Mouse (Mus musculus): Measurements from ENCODE around the gene Coch.

Gene Coch

DNA sequence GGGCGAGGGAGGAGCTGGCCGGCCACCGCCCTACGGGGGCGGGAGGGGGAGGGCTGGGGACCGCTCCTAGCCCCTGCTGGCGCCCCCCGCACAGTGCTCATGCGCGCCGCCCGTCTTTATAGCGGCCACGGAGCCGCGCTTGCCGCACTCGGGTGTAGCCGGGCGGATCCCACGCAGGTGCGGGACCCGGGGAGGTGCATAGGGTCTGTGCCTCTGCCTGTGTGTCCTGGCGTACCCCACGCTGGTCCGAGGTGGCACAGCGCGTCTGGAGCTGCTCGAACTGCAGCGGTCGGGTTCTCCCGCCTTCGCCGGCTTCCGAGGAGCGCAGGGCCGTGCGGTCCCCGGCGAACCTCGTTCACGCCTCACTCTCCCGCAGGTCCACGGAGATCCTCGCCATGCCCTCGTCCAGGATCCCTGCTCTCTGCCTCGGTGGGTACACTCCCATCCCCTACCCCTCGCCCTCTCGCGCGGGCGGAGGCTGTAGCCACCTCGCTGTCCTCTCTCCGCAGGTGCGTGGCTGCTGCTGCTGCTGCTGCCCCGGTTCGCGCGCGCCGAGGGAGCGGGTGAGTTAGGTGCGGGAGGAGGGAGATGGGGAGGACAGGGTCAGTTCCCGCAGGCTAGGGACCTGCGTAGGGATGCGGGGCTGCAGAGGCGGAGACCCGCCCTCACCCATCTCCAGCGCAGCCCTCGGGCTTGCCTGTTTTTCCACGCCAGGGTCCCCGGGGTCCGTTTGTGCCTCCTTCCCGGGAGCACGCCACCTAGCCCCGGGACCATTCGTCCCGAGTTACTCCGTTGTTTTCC lies at the start of gene Coch:
Gene Coch, plus strand, starts transcription at position 113 of the 801 bp plus-strand sequence.
- peak; percentile 85 for DNase-seq

DNA sequence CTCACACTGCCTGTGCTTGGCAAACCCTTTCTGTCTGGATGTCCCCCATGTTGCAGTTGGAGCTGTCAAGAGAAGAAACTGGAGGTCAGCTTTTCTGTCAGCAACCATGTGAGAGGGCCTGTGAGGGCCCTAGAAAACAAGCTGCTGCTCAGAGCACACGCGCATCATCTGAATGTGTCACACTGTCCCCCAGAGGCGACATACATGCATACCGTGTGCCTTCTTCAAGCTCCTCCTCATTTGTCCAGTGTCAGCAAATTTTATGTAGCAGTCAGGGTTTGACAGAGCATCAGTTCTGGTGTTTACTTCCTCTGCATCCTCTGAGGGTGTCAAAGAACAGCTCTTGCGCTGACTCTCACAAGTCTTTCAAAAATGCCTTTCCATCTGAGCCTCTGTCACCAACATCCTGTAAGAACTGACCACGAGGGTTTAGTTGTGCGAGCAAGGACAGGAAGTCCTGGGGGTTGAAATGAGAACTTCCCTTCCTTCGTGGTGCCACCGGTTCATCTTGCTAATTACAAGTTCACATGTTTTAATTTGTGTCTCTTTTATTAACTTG lies 49.7 kb upstream of the Coch start:
- DNase-seq = peak; percentile 37

DNA sequence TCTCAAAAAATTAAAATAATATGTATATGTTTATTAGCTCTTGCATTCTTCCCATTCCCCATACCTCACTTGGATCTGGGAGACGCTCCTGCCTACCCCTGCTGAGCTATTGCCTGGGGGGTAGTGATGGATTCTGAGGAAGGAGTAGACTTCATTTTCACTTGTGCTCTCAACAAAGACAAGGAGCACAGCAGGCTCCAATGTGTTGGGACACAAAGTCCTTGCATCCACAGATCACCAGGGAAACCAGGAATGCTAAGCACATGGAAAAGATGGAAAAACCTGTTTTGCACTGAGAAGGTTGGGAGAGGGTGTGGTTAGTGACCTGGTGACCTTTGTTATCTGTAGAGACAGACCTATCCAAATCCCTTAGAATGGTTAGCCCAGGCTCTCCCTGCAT lies 38.1 kb upstream of the Coch start:
- DNase-seq = peak; percentile 41

- no peak for DNase-seq
Measured at GRCm38 (mm10) chr12:51561416-51561815, 31.7 kb upstream of the Coch start.

DNA sequence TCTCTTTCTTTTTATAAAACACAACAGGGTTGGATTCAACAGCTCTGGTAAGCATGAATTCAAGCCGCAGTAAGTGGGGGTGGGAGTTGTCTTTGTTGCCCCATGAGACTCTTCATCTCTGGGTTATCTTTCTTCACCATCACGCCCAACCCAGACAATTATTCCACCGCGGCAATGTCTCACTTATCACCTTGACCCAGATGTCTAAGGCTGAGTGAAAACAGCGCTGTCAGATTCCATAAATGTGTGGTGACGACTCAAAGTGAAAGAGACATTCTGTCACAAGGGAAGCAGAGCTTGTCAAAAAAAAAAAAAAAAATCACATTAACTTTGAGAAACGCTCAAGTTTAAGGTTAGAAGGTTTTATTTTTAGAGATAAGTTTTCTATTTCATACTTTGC lies 25.9 kb upstream of the Coch start:
- no peak for DNase-seq

GRCm38 (mm10) chr12:51569472-51569871 lies 23.7 kb upstream of the Coch start:
- DNase-seq = no peak

DNA sequence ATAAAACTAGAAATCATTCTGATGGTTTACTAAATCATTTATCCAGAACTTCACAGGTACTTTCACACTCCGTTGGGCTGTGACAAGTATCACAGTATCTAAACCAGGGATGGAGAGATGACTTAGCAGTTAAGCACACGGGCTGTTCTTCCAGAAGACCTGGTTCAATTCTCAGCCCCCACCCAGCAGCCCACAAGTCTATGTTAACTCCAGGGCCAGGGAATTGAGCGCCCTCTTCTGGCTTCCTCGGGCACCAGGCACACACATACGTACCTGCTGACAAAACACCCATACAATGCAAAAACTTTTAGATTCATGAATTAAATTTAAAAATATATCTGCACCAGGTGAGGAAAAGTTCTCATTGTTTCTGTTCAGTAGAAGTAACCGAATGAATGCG lies 23.2 kb upstream of the Coch start:
- DNase-seq = no peak

DNA sequence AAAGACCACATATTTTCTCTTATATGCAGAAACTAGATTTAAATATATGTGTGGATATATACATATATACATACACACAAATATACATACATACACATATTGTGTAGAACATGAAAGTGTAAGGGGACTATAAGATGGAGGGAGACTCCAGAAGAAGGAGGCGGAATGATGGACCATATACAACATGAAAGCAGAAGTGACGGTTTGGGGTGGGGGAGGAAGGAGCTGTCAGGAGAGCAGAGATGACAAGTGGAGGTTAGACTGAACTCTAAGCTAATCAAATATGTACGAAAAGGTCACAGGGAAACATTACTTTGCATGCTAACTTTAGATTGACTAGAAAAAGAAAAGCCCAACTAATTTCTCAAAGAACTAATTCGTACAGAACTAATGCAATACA lies 20.5 kb upstream of the Coch start:
- peak; percentile 55 for DNase-seq

DNA sequence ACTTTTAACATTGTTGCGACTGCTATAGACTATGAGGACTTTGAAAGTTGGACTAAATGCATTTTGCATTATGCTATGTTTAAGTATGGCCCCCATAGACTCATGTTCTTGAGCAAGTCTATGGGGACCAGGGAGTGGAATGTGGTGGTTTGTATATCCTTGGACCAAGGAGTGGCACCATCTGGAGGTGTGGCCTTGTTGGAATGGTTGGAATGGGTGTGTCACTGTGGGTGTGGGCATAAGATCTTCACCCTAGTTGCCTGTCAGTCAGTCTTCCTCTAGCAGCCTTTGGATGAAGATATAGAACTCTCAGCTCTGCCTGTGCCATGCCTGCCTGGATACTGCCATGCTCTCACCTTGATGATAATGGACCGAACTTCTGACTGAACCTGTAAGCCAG lies 15.3 kb upstream of the Coch start:
- DNase-seq = peak; percentile 81

GRCm38 (mm10) chr12:51589263-51589662 lies 3.9 kb upstream of the Coch start:
- DNase-seq = peak; percentile 36

DNA sequence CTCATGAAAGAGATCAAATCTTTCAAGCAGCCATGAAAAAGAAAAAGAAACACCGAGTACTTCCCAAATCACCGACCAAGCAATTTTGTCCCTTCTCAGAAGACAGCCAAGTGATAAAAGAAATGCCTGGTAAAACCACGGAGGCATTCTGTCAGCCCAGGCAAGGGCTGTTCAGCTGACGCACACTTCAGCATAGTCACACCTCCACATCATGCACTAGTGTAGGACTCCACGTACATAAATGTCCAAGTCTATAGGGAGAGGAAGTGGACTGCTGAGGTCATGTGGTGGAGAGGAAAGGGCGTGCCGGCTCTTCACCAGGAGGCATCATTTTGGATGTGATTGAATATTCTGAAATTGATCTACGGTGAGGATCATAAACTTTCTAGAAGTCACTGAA lies 1.2 kb upstream of the Coch start:
- peak; percentile 61 for DNase-seq

DNA sequence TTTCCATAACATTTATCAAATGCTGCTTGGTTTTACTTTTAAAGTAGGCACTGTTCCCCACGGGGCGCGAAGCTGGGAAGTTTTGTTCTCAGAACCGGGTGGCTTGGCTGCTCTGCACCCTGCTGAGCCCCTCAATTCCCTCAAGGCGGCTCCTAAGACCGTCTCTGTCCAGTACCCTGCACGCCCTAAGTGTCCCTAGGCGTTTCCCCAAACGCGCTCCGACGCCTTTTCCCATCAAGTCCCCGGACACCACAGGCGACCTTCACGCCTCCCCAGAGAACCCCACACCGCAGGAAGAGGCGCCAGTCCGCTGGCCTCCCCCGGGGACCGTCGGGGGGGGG lies 283 bp upstream of the Coch start:
- no peak for DNase-seq

DNA sequence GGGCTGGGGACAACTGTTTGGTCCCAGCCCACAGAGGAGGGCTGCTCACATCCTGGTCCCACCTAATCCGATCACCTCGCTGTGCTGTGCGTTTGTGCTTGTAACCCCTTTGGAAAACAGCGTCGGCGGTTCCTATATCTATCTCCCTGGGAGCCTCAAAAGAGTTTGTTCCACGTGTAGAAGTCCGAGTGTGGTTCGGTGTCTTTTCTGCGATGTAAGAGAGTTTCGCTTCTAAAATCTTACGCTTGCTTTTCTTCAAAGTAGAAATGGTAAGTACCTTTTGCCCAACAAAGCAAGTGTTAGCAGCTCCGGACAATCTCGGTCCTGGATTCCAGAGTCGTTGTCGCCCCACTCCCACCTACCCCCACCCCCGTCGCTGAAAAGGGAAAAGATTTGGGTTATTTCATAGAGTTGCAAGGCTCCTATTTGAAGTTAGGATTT lies 909 bp downstream of the Coch start:
- DNase-seq = no peak

DNA sequence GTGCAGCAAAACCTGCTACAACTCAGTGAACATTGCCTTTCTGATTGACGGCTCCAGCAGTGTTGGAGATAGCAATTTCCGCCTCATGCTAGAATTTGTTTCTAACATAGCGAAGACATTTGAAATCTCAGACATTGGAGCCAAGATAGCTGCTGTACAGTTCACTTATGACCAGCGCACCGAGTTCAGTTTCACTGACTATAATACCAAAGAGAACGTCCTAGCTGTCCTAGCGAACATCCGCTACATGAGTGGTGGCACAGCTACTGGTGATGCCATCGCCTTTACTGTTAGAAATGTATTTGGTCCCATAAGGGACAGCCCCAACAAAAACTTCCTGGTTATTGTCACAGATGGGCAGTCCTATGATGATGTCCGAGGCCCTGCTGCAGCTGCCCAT lies 10.2 kb downstream of the Coch start:
- DNase-seq = peak; percentile 70

- DNase-seq = peak; percentile 23
Measured at GRCm38 (mm10) chr12:51606138-51606537, 13.0 kb downstream of the Coch start.

DNA sequence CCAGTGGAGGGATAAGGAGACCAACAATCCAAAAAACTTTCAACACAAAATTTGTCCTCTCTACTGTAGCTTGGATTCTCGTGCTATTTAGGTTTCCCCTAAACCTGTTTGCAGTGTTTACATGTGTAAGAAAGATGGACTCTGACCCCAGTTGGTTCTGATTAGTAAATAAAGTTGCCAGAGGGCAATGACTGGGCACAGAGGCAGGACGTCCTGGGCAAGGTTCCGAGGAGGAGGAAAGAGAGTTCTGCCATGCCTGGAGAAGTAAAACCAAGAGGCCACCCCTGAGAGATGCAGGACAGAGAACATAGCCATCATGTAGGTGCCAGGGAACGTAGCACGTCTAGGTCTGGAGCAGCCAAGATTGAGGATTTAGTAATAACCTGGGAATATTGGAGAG lies 19.2 kb downstream of the Coch start:
- peak; percentile 62 for DNase-seq

- DNase-seq = peak; percentile 5
Measured at GRCm38 (mm10) chr12:51620572-51620971, 27.4 kb downstream of the Coch start.

- DNase-seq = no peak
Measured at GRCm38 (mm10) chr12:51621161-51621560, 28.0 kb downstream of the Coch start.

- peak; percentile 69 for DNase-seq
Measured at GRCm38 (mm10) chr12:51622670-51623365, 29.7 kb downstream of the Coch start.

DNA sequence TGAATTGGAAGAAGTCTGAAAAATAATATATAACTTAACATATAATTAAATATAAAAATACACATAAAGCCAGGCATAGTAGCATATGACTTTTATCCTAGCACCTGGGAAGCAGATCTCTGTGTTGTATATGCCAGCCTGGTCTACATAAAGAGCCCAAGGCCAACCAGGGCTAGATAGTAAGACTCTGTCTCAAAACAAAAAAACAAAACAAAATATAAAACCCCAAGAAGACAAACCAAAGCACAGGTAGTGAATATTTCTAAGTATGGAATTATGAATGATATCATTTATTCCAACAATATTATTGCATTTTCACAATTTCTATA lies 30.2 kb downstream of the Coch start:
- peak; percentile 5 for DNase-seq

DNA sequence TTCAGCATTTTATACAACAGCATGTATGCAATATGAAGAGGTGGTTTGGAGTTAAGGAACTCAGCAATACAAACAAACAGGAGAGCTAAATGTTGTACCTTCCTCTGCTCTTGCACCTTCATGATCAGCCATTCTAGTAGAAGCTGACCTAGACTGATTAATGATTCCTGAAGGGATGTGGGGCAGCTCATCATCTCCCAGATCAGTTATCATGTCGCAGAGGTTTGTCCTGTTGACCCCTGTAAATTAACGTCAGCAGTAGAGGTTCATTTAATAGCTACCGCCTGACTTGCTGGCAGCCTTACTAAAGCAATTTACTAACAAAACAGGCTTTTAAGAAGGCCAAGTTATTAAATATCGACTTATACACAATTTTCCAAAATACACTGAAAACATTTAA lies 40.3 kb downstream of the Coch start:
- DNase-seq = no peak

DNA sequence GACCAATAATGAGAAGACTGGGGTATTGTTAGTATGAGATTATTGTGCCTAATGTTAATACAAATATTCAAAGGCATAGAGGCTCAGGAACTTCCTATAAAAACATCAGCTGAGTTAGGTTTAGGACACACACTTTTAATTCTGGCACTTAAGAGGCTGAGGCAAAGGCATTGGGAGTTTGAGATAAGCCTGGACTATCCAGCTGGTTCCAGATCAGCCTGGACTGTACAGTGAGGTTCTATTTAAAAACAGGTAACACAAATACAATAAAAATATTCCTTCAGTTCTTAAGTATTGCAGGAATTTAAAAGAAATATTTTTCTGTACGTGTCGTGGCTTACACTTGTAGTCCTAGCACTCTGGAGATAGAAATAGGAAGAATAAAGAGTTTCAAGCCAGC lies 43.1 kb downstream of the Coch start:
- DNase-seq = peak; percentile 70

- no peak for DNase-seq
Measured at GRCm38 (mm10) chr12:51636689-51637470, 43.7 kb downstream of the Coch start.

- DNase-seq = peak; percentile 53
Measured at GRCm38 (mm10) chr12:51641871-51642270, 48.7 kb downstream of the Coch start.
